Mouse (Mus musculus): ENCODE measurements around the gene Cenps. TPM values are rescaled to one million over a fixed set of nuclear protein-coding genes. Genes with fewer than 3 reads are reported as not detected.
"Not testable (repeated sequence)": the region's sequence is repeated elsewhere in the genome, so short reads cannot be mapped to it uniquely, and the experiment has no call there.

The Cenps gene
- polyA plus RNA-seq (2012; rRNA removed) = 6.7 TPM in 2 replicates

GRCm38 (mm10) chr4:149136982-149137770 lies at the start of gene Cenps:
Gene Cenps (minus strand): TSS chr4:149137629.
- peak; percentile 73 to 90 for DNase-seq (ENCODE audit: extremely low spot score in 1 of 2, low spot score in 1 of 2)

- no peak for DNase-seq (ENCODE audit: extremely low spot score in 1 of 2, low spot score in 1 of 2)
Measured at GRCm38 (mm10) chr4:149182755-149183154, 45.3 kb upstream of the Cenps start.

GRCm38 (mm10) chr4:149182192-149182591 lies 44.8 kb upstream of the Cenps start:
- no peak for DNase-seq (ENCODE audit: extremely low spot score in 1 of 2, low spot score in 1 of 2)

- no peak for DNase-seq (ENCODE audit: extremely low spot score in 1 of 2, low spot score in 1 of 2)
Measured at GRCm38 (mm10) chr4:149179573-149179972, 42.1 kb upstream of the Cenps start.

- no peak for DNase-seq (ENCODE audit: extremely low spot score in 1 of 2, low spot score in 1 of 2)
Measured at GRCm38 (mm10) chr4:149179160-149179559, 41.7 kb upstream of the Cenps start.

- DNase-seq (ENCODE audit: extremely low spot score in 1 of 2, low spot score in 1 of 2) = no peak
Measured at GRCm38 (mm10) chr4:149178328-149178727, 40.9 kb upstream of the Cenps start.

GRCm38 (mm10) chr4:149177046-149177445 lies 39.6 kb upstream of the Cenps start:
- DNase-seq (ENCODE audit: extremely low spot score in 1 of 2, low spot score in 1 of 2) = no peak

- no peak for DNase-seq (ENCODE audit: extremely low spot score in 1 of 2, low spot score in 1 of 2)
Measured at GRCm38 (mm10) chr4:149176645-149177044, 39.2 kb upstream of the Cenps start.

- DNase-seq (ENCODE audit: extremely low spot score in 1 of 2, low spot score in 1 of 2) = no peak
Measured at GRCm38 (mm10) chr4:149173661-149174060, 36.2 kb upstream of the Cenps start.

- no peak for DNase-seq (ENCODE audit: extremely low spot score in 1 of 2, low spot score in 1 of 2)
Measured at GRCm38 (mm10) chr4:149172666-149173065, 35.2 kb upstream of the Cenps start.

GRCm38 (mm10) chr4:149172083-149172482 lies 34.7 kb upstream of the Cenps start:
- no peak for DNase-seq (ENCODE audit: extremely low spot score in 1 of 2, low spot score in 1 of 2)

- no peak for DNase-seq (ENCODE audit: extremely low spot score in 1 of 2, low spot score in 1 of 2)
Measured at GRCm38 (mm10) chr4:149171581-149171981, 34.2 kb upstream of the Cenps start.

- no peak for DNase-seq (ENCODE audit: extremely low spot score in 1 of 2, low spot score in 1 of 2)
Measured at GRCm38 (mm10) chr4:149170394-149170931, 33.0 kb upstream of the Cenps start.

GRCm38 (mm10) chr4:149169926-149170325 lies 32.5 kb upstream of the Cenps start:
- DNase-seq (ENCODE audit: extremely low spot score in 1 of 2, low spot score in 1 of 2) = not testable (repeated sequence)

GRCm38 (mm10) chr4:149168016-149168415 lies 30.6 kb upstream of the Cenps start:
- DNase-seq (ENCODE audit: extremely low spot score in 1 of 2, low spot score in 1 of 2) = no peak

- no peak for DNase-seq (ENCODE audit: extremely low spot score in 1 of 2, low spot score in 1 of 2)
Measured at GRCm38 (mm10) chr4:149166957-149167611, 29.7 kb upstream of the Cenps start.

- peak; percentile 95 to 98 for DNase-seq (ENCODE audit: extremely low spot score in 1 of 2, low spot score in 1 of 2)
Measured at GRCm38 (mm10) chr4:149166215-149166946, 29.0 kb upstream of the Cenps start, which contains the start of gene Pgd. Gene Pgd (minus strand): TSS chr4:149166771.

- DNase-seq (ENCODE audit: extremely low spot score in 1 of 2, low spot score in 1 of 2) = no peak
Measured at GRCm38 (mm10) chr4:149164150-149164549, 26.7 kb upstream of the Cenps start.

- no peak for DNase-seq (ENCODE audit: extremely low spot score in 1 of 2, low spot score in 1 of 2)
Measured at GRCm38 (mm10) chr4:149163196-149163595, 25.8 kb upstream of the Cenps start.

- no peak for DNase-seq (ENCODE audit: extremely low spot score in 1 of 2, low spot score in 1 of 2)
Measured at GRCm38 (mm10) chr4:149161166-149161565, 23.7 kb upstream of the Cenps start.

- no peak for DNase-seq (ENCODE audit: extremely low spot score in 1 of 2, low spot score in 1 of 2)
Measured at GRCm38 (mm10) chr4:149159891-149160290, 22.5 kb upstream of the Cenps start.

All from frontal cortex, adult 2 months (tissue).